Mouse (Mus musculus): ENCODE results near the gene Nfkbiz.
"Not testable (repeated sequence)": the region's sequence is repeated elsewhere in the genome, so short reads cannot be mapped to it uniquely, and the experiment has no call there.

Nfkbiz gene

DNA sequence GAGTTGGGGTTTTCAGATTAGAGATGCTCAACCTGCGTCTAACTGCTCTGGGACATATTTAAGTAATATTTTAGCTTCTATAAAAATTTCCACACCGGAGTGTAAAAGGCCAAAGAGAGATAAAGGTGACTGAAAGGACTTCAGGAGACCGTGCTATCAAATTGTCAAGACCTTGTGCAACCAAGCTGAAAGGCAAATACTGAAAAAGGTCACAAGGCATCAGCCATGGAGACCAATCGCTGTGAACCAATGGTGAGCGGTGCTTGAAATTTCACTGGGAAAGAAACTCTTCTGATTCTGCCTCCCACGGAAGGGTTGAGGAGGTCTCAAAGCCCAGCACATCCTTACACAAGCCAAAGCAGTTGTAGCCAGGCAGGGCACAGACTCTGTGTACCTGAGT is 2.8 kb upstream of the Nfkbiz start:
- TF ChIP-seq NANOG (IDR thresholded peaks at IDR 0.05; ENCODE audit: borderline replicate concordance, low read length), result no peak
- TF ChIP-seq POU5F1 (IDR thresholded peaks at IDR 0.05; ENCODE audit: borderline replicate concordance, low read length), result no peak
- no peak for TF ChIP-seq CTCF (conservative IDR thresholded peaks at IDR 0.05; ENCODE audit: low read length)

DNA sequence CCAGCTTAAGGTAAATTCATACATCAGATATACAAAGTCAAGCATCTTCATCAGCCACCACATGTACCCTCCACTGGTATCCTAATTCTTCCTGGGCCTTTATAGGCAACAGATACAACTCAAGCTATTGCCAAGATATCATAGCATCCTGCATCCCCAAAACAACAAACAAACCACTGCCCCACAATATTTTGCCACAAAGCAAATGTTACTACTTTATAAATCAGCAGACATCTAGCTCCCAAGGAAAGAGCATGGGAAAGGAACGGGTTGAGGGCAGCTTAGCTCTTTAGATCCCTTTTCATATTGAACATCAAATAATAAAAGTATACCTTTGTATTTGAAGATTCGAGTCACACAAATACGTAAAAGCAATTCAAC is 580 bp downstream of the Nfkbiz start:
- Histone ChIP-seq H3K4me1 (replicated peaks; ENCODE audit: low read depth, low read length) (peaks cover 12% of the 10 kb centered on the region; the same call in 1 of the 2 replicates), H3K4me3 (replicated peaks; ENCODE audit: low read length) (no peak overlapping the region), H3K36me3 (ENCODE audit: insufficient read depth, low read length) (no peaks in the 10 kb centered on the region), H3K9me3 (ENCODE audit: low read length) (no peaks in the 10 kb centered on the region), H3K27me3 (ENCODE audit: insufficient read depth, low read length) (peaks cover 19% of the 10 kb centered on the region)
- TF ChIP-seq POU5F1 (IDR thresholded peaks at IDR 0.05; ENCODE audit: borderline replicate concordance, low read length) (no peak), NANOG (IDR thresholded peaks at IDR 0.05; ENCODE audit: borderline replicate concordance, low read length) (no peak), CTCF (conservative IDR thresholded peaks at IDR 0.05; ENCODE audit: low read length) (no peak)

More for the DNA sequence above, 2.8 kb upstream of the Nfkbiz start:
- H3K36me3 ChIP-seq (ENCODE audit: insufficient read depth, low read length), result peaks cover 6% of the 10 kb centered on the region
- no peaks in the 10 kb centered on the region for H3K9me3 ChIP-seq (ENCODE audit: low read length)
- H3K27me3 ChIP-seq (ENCODE audit: insufficient read depth, low read length), result peaks cover 15% of the 10 kb centered on the region
- H3K4me1 ChIP-seq (replicated peaks; ENCODE audit: low read depth, low read length), result peaks cover 12% of the 10 kb centered on the region; the same call in 1 of the 2 replicates
- H3K4me3 ChIP-seq (replicated peaks; ENCODE audit: low read length), result no peak overlapping the region

DNA sequence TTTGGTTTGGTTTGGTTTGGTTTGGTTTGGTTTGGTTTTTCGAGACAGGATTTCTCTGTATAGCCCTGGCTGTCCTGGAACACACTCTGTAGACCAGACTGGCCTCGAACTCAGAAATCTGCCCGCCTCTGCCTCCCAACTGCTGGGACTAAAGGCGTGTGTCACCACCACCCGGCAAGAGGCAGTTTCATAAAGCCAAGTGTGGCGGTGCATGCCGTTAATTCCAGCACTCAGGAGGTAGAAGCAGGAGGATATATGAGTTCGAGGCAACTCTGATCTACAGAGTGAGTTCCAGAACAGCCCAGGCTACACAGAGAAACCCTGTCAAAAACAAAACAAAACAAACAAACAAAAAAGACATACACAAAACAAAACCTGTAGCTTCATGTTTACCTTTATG is 1.0 kb downstream of the Nfkbiz start:
- not testable (repeated sequence) for H3K36me3 ChIP-seq (ENCODE audit: insufficient read depth, low read length); H3K4me3 ChIP-seq (replicated peaks; ENCODE audit: low read length); H3K9me3 ChIP-seq (ENCODE audit: low read length)
- Histone ChIP-seq H3K4me1 (replicated peaks; ENCODE audit: low read depth, low read length) (peaks cover 12% of the 10 kb centered on the region; the same call in 1 of the 2 replicates), H3K27me3 (ENCODE audit: insufficient read depth, low read length) (peaks cover 19% of the 10 kb centered on the region)

DNA sequence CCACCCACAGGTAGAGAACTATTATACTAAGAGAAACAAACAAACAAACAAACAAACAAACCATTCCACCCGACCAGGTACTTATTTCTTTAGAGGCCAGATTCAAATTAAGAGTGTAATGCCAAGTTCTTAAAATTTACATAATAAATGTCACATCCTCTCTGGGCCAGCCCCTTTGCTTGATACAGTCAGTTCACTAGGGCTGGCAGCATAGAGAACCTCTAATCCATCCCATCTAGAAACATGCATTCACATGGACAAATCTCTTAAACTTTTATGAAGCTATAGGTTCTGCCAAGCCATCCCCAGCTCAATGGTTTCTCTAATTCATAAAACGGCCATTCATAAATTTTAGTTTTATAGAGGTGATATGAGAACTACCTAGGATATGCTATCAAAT is 1.5 kb downstream of the Nfkbiz start:
- H3K36me3 ChIP-seq (ENCODE audit: insufficient read depth, low read length), result no peaks in the 10 kb centered on the region
- TF ChIP-seq NANOG (IDR thresholded peaks at IDR 0.05; ENCODE audit: borderline replicate concordance, low read length) (no peak), CTCF (conservative IDR thresholded peaks at IDR 0.05; ENCODE audit: low read length) (no peak), POU5F1 (IDR thresholded peaks at IDR 0.05; ENCODE audit: borderline replicate concordance, low read length) (no peak)
- H3K9me3 ChIP-seq (ENCODE audit: low read length), result no peaks in the 10 kb centered on the region
- H3K4me1 ChIP-seq (replicated peaks; ENCODE audit: low read depth, low read length), result peaks cover 12% of the 10 kb centered on the region; the same call in 1 of the 2 replicates
- no peak overlapping the region for H3K4me3 ChIP-seq (replicated peaks; ENCODE audit: low read length)
- H3K27me3 ChIP-seq (ENCODE audit: insufficient read depth, low read length), result peaks cover 19% of the 10 kb centered on the region

DNA sequence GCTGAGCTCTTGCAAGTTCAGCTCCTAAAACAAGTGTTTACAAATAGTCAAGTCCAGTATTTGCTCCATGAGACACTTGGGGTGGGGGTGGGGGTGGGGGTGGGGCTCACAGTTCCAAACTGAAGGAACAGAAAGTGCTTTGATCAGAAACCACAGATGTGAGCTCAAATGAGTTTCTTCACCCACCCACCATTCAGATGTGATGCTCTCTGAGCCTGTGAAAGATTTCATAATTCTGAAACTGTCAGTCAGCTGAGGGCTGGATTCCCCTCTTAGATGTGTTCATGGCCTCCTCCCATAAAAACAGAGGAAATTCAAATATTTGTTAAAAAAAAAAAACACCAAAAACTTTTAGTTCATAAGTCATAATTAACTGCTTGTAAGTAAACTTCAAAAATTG is 2.9 kb downstream of the Nfkbiz start:
- no peaks in the 10 kb centered on the region for H3K9me3 ChIP-seq (ENCODE audit: low read length)

DNA sequence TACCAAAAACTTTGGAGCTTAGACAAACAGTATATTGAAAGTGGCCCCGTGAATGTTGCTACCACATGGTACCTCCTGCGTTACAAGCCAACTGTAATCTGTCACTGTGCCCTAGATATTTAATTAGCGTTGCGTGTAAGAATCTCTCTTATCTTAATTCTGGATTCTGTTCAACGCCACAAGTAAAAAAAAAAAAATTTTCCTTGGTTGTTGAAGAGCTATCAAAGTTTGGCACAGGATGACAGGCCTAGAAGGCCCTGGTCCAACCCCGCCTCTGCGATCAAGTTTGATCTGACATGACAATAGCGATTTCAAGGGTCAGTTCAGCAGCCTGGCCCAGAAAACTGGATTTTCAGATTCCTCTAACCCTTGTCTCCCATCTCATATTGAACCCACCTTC is 6.1 kb downstream of the Nfkbiz start:
- no peaks in the 10 kb centered on the region for H3K36me3 ChIP-seq (ENCODE audit: insufficient read depth, low read length)
- TF ChIP-seq CTCF (conservative IDR thresholded peaks at IDR 0.05; ENCODE audit: low read length), result no peak
- no peak for TF ChIP-seq NANOG (IDR thresholded peaks at IDR 0.05; ENCODE audit: borderline replicate concordance, low read length)
- TF ChIP-seq POU5F1 (IDR thresholded peaks at IDR 0.05; ENCODE audit: borderline replicate concordance, low read length), result no peak
- no peaks in the 10 kb centered on the region for H3K9me3 ChIP-seq (ENCODE audit: low read length)
- H3K4me3 ChIP-seq (replicated peaks; ENCODE audit: low read length), result no peak overlapping the region
- no peaks in the 10 kb centered on the region for H3K4me1 ChIP-seq (replicated peaks; ENCODE audit: low read depth, low read length)
- peaks cover 5% of the 10 kb centered on the region for H3K27me3 ChIP-seq (ENCODE audit: insufficient read depth, low read length)

More for the DNA sequence above, 2.9 kb downstream of the Nfkbiz start:
- Histone ChIP-seq H3K27me3 (ENCODE audit: insufficient read depth, low read length) (peaks cover 19% of the 10 kb centered on the region), H3K4me1 (replicated peaks; ENCODE audit: low read depth, low read length) (peaks cover 12% of the 10 kb centered on the region; the same call in 1 of the 2 replicates), H3K4me3 (replicated peaks; ENCODE audit: low read length) (no peak overlapping the region), H3K36me3 (ENCODE audit: insufficient read depth, low read length) (no peaks in the 10 kb centered on the region)
- no peak for TF ChIP-seq CTCF (conservative IDR thresholded peaks at IDR 0.05; ENCODE audit: low read length)
- no peak for TF ChIP-seq NANOG (IDR thresholded peaks at IDR 0.05; ENCODE audit: borderline replicate concordance, low read length)
- TF ChIP-seq POU5F1 (IDR thresholded peaks at IDR 0.05; ENCODE audit: borderline replicate concordance, low read length), result no peak

DNA sequence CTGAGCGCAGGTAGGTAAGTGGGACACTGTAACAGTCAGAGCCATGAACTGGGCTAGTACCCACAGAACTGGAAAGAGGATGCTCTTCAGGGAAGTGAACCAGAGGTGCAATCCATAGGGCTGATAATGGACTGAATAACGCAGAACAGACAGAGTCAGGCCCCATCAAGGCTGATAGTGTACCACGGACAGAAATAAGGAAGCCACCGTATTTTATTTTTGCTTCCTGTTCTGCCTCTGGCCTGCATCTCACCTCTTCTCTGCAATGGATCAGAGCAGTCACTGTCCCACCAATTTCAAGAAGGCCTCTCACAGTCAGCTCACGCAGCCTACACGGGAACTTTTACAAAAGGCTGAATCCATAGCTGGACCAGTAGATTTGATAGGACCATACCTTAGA is 6.7 kb downstream of the Nfkbiz start:
- Histone ChIP-seq H3K4me3 (replicated peaks; ENCODE audit: low read length) (no peak overlapping the region), H3K36me3 (ENCODE audit: insufficient read depth, low read length) (no peaks in the 10 kb centered on the region), H3K9me3 (ENCODE audit: low read length) (no peaks in the 10 kb centered on the region), H3K27me3 (ENCODE audit: insufficient read depth, low read length) (peaks cover 5% of the 10 kb centered on the region; the same call in 1 of the 2 replicates), H3K4me1 (replicated peaks; ENCODE audit: low read depth, low read length) (no peaks in the 10 kb centered on the region)
- TF ChIP-seq CTCF (conservative IDR thresholded peaks at IDR 0.05; ENCODE audit: low read length) (no peak), POU5F1 (IDR thresholded peaks at IDR 0.05; ENCODE audit: borderline replicate concordance, low read length) (no peak), NANOG (IDR thresholded peaks at IDR 0.05; ENCODE audit: borderline replicate concordance, low read length) (no peak)

DNA sequence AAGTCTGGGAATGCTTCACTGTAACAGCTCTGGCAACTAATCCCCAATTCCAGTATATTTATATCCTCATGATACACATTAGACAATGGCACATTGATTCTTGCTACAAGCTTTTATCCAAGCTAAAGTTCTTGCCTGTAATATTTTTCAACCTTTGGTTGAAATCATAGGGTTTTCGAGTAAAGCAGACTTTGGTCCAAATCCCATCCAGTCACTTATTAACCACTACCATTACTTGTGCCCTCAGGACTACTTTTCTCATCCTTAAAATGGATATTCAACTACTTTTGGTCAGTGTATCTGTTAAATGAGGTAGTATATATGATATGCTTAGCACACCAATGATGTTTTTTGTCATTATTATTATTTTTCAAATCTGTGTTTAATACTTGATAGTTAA is 7.2 kb downstream of the Nfkbiz start:
- H3K27me3 ChIP-seq (ENCODE audit: insufficient read depth, low read length), result peaks cover 4% of the 10 kb centered on the region; the same call in 1 of the 2 replicates
- TF ChIP-seq CTCF (conservative IDR thresholded peaks at IDR 0.05; ENCODE audit: low read length) (no peak), POU5F1 (IDR thresholded peaks at IDR 0.05; ENCODE audit: borderline replicate concordance, low read length) (no peak), NANOG (IDR thresholded peaks at IDR 0.05; ENCODE audit: borderline replicate concordance, low read length) (no peak)
- H3K36me3 ChIP-seq (ENCODE audit: insufficient read depth, low read length), result no peaks in the 10 kb centered on the region
- H3K4me1 ChIP-seq (replicated peaks; ENCODE audit: low read depth, low read length), result no peaks in the 10 kb centered on the region
- H3K4me3 ChIP-seq (replicated peaks; ENCODE audit: low read length), result no peak overlapping the region
- no peaks in the 10 kb centered on the region for H3K9me3 ChIP-seq (ENCODE audit: low read length)

DNA sequence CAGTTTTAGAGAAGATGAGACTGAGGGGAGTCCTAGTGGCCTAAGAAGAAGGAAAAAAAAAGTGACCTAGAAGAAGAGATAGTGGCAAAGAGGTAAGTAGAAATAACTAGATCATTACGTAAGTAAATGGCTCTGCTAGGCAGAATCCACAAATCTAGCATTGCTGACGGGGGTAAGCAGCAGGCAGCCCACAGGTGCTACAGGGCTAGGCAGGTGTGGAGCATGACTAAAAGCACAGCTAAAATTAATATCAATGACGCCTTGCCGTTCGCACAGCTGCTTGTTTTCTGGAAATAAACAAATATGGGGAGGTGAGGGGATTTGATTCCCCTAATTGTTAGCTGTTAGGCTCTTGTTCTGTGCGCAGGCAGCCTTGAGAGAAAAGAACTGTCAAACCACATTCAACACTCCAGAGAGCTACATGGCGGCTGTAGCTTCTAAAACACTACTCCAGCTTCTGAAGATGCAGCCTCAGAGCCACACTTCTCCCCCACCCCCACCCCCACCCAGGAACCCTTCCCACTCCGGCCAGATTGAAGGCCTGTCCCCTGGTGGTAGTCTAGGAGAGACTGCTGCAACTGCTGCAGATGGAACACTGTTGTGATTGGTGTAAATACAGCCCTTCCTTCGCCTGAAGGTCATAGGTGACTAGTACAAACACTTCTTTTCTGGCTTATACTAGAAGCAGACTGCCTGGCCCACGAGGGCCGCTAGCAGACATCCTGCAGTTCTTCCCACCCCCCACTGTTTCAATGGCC is 15.1 kb downstream of the Nfkbiz start:
- TF ChIP-seq CTCF (conservative IDR thresholded peaks at IDR 0.05; ENCODE audit: low read length), result no peak
- TF ChIP-seq NANOG (IDR thresholded peaks at IDR 0.05; ENCODE audit: borderline replicate concordance, low read length), result no peak
- TF ChIP-seq POU5F1 (IDR thresholded peaks at IDR 0.05; ENCODE audit: borderline replicate concordance, low read length), result no peak
- peaks cover 11% of the 10 kb centered on the region for H3K27me3 ChIP-seq (ENCODE audit: insufficient read depth, low read length)
- no peaks in the 10 kb centered on the region for H3K9me3 ChIP-seq (ENCODE audit: low read length)
- H3K36me3 ChIP-seq (ENCODE audit: insufficient read depth, low read length), result peaks cover 9% of the 10 kb centered on the region
- H3K4me1 ChIP-seq (replicated peaks; ENCODE audit: low read depth, low read length), result peaks cover 48% of the 10 kb centered on the region
- peak overlapping the region; percentile 98 for H3K4me3 ChIP-seq (replicated peaks; ENCODE audit: low read length)
